Mouse (Mus musculus) thymus, postnatal 36 days (tissue): ENCODE measurements around the gene Clmp.
A peak's percentile ranks its signal among the peaks of the same experiment; 100 is the strongest.

ENCODE experiments used
- DNase-seq, 2 experiments: peaks; one replicate each; pipeline ENCODE4 v3.0.0; 2022; ENCODE audit warnings: mixed read lengths in 2 of 2

The Clmp gene

DNA sequence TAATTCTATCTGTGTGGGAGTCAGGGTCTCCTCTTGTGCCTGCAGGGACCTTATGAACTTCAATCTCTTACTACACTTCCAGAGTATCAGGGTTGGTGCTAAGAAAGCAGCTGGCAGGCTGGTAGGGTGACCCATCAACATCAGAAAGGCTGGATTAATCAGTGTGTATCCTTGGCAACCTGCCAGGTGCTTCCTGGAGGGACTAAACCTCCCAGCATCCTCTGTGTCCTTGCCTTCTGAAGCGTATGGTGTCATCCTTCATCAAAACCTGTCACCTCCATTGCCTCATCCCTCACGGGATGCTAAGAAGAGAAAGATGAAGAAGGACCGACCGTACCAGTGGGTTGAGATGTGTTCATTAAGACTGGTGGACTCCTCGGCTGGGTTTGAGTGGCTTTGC is 8.0 kb downstream of the Clmp start:
- DNase-seq: no peak

GRCm38 (mm10) chr9:40694284-40694683 is 8.5 kb downstream of the Clmp start:
- no peak for DNase-seq

GRCm38 (mm10) chr9:40696086-40696485 is 10.3 kb downstream of the Clmp start:
- DNase-seq: no peak

- DNase-seq: no peak
These were observed 13.4 kb downstream of the Clmp start for GRCm38 (mm10) chr9:40699194-40699593.

GRCm38 (mm10) chr9:40700253-40700652 is 14.5 kb downstream of the Clmp start:
- DNase-seq: no peak

GRCm38 (mm10) chr9:40704364-40705276 is 18.9 kb downstream of the Clmp start:
- no peak for DNase-seq

DNA sequence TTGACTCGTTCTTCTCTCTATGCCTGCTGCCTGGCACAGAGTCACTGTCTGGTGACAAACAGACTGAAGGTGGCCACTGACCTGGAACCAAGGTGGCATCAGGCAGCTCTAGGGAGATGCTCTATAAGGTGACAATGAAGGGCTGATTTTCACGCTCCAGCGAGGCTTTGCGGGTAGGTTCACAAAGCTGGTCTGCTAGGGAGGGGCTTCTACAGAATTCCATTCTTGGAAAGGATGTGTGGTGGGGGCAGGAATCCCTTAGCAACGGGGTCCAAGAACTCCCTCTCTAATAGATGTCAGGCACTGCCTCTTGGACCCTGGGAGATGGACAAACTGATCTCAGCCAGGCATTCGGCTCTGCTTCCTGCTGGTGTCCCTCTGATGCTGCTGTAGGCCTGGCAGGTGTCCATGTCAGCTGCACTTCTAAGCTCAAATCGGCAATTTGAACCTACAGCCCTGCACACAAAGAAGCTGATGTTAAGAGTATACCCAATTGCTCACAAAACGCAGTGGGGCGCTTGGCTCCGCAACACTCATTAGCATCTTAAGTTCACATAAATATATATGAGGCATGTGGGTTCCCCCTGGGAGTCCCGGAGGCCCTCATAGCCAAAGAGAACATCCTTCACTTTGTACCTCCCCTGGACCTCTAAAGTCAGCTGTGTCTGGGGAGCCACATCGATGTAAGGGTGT is 22.8 kb downstream of the Clmp start:
- no peak for DNase-seq

DNA sequence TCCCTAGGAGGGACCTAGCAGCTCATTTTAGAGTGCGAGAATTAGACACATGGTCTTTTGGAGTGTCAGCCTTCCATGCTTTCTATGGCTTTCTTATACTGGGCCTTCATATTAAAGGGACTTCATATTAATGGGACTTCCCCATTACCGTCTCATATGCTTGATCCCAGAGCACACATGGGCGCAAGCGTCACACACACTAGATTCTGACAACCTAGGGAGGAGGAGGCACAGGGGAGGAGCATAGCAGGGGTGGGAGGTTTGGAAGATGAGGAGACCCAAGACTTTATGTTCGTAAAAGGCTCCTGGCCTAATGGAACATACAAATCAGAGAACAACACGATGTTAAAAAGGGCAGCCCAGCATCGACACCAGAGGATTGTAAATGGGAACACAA is 23.4 kb downstream of the Clmp start:
- DNase-seq: no peak

GRCm38 (mm10) chr9:40709587-40709986 is 23.8 kb downstream of the Clmp start:
- no peak for DNase-seq

GRCm38 (mm10) chr9:40709991-40710390 is 24.2 kb downstream of the Clmp start:
- DNase-seq: no peak

DNA sequence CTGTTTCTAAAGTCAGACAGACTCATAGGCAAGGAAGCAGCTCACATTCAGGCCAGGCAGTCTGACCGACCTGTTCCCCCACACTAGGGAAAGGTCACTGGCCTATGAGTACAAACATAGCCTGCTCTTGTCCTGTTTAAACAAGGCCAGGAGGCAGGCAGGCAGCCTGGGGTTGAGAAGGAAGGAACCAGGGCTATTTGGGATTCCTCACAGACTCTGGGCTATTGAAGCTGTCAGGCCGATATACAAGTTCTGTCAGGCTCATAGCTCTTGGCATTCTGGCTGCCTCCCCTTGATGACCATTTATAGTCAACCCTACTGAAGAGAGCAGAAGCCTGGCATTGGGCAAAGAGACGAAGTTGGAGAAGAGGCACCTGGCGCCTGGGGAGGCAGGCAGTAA is 25.9 kb downstream of the Clmp start:
- DNase-seq: no peak

GRCm38 (mm10) chr9:40717182-40717874 is 31.6 kb downstream of the Clmp start:
- DNase-seq: no peak

DNA sequence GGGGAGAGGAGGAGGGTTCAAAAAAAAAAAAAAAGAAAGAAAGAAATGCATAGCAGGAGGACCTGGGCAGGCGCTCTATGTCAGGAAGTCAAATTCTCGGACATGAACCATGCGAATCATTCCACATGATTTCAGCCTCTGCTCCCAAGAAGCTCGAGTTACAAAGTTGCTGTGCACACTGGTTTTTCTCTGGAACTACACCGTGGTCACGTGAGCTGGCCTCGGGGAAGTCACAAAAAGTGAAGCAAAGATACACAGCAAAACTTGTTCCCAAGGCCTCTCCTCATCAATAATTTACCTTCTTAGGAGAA is 32.1 kb downstream of the Clmp start:
- DNase-seq: no peak

DNA sequence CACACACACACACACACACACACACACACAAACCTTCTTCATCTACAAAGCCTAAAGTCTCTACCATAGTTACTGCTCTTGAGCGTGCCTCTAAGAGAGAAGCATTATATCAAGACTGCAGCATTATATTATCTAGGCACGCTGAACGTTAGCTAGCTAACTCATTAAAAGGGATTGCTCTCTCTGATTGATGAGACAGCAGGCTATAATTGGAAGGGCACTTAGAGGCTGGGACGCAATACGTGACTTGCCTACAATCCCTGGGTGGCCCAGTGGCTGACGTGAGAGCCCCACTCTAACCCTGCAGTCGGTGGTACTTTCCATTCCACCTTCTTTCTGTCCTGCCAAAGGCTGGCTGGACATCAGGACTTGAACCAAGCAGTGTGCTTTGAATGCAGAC is 35.1 kb downstream of the Clmp start:
- DNase-seq: no peak

- no peak for DNase-seq
These were observed 37.6 kb downstream of the Clmp start for GRCm38 (mm10) chr9:40723311-40723772.

GRCm38 (mm10) chr9:40724978-40725377 is 39.2 kb downstream of the Clmp start:
- DNase-seq: no peak

DNA sequence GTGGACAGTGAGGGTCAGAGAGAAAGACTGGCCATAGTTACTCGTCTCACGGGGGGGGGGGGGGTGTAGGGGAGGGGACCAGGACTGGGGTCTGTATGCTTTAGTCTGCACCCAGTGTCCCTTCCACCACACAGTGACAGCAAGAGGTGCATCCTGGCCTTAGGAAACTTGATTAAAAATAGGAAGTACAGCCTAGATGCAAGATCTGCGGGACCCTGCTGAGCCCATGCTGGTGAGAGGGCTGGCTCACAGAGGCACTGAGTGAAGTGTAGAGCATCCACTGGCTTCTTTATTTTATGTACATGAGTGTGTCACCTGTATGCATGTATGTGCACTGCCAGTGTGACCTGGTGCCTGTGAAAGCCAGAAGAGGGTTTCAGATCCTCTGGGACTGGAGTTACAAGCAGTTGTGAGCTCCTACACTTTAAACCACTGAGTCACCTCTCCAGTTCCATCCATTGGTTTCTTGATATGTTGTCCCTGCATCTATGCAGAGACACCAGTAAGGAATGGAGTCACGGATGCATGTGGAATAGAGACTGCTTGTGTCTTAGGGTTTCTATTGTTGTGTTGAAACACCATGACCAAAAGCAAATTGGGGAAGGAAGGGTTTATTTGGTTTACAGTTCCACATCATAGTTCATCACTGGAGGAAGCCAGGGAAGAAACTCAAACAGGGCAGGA is 41.5 kb downstream of the Clmp start:
- no peak for DNase-seq

DNA sequence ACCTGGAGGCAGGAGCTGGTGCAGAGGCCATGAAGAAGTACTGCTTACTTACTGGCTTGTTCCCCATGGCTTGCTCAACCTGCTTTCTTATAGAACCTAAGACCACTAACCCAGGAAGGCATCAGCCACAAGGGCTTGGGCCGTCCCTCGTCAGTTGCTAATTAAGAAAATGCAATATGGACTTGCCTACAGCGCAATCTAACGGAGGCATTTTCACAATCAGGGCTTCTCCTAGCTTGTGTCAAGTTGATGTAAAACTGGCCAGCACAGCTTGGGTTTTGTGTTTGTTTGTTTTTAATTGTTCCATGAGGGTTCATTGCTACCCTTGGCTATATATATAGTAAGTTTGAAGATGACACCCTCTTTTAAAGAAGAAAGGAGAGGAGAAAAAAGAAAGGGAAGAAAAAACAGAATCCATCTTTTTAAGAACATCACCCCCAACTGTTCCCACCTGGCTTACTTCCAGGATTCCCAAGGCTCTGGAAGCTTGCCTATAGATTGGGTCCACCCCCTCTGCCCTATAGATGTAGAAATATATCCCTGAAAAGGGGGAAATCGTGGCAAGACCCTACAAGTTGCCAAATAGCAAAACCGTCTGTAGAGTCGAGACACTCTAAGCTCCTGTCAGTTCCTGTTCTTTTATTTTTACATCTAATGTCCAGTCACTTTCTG is 42.2 kb downstream of the Clmp start:
- DNase-seq: no peak

GRCm38 (mm10) chr9:40730302-40730700 is 44.5 kb downstream of the Clmp start:
- DNase-seq: no peak

GRCm38 (mm10) chr9:40730701-40731590 is 45.2 kb downstream of the Clmp start:
- DNase-seq: peak in 1 of 2 experiments; percentile 10

GRCm38 (mm10) chr9:40731591-40732048 is 45.9 kb downstream of the Clmp start:
- no peak for DNase-seq
